Mouse (Mus musculus): ENCODE measurements around the gene Cadps2.

GRCm38 (mm10) chr6:23635208-23635607 is 204.0 kb downstream of the Cadps2 start:
- TF ChIP-seq CTCF (IDR thresholded peaks at IDR 0.05; ENCODE audit: insufficient read depth, low read depth, low read length) (no peak), POLR2A (IDR thresholded peaks at IDR 0.05; ENCODE audit: insufficient read depth, low read depth, low read length) (no peak)

Data from olfactory bulb, adult 2 months (tissue).